Mouse (Mus musculus) lung, postnatal 10 days (tissue): Measurements from ENCODE around the gene Gad2.
"Not testable (repeated sequence)": the region's sequence is repeated elsewhere in the genome, so short reads cannot be mapped to it uniquely, and the experiment has no call there.

Experiments
- DNase-seq: peaks from one replicate; pipeline ENCODE4 v3.0.0; 2021

The Gad2 gene

GRCm38 (mm10) chr2:22621828-22622731 lies at the start of gene Gad2:
Gene Gad2, plus strand, starts transcription at chr2:22622205.
- DNase-seq, result no peak

GRCm38 (mm10) chr2:22587469-22588169 lies 34.4 kb upstream of the Gad2 start:
- not testable (repeated sequence) for DNase-seq

GRCm38 (mm10) chr2:22588170-22588541 lies 33.8 kb upstream of the Gad2 start:
- not testable (repeated sequence) for DNase-seq

- DNase-seq, result not testable (repeated sequence)
These were observed 33.2 kb upstream of the Gad2 start for GRCm38 (mm10) chr2:22588673-22589381.

- DNase-seq, result not testable (repeated sequence)
These were observed 32.4 kb upstream of the Gad2 start for GRCm38 (mm10) chr2:22589382-22590205.

- no peak for DNase-seq
These were observed 31.9 kb upstream of the Gad2 start for GRCm38 (mm10) chr2:22590206-22590490.

GRCm38 (mm10) chr2:22617951-22618350 lies 4.1 kb upstream of the Gad2 start:
- DNase-seq, result no peak

GRCm38 (mm10) chr2:22619416-22619815 lies 2.6 kb upstream of the Gad2 start:
- no peak for DNase-seq

- DNase-seq, result no peak
These were observed 2.0 kb upstream of the Gad2 start for GRCm38 (mm10) chr2:22620030-22620429.

- DNase-seq, result no peak
These were observed 1.5 kb upstream of the Gad2 start for GRCm38 (mm10) chr2:22620534-22620933.

- DNase-seq, result no peak
These were observed 802 bp upstream of the Gad2 start for GRCm38 (mm10) chr2:22620978-22621827.

- DNase-seq, result no peak
These were observed 1.4 kb downstream of the Gad2 start for GRCm38 (mm10) chr2:22623111-22624070.

- DNase-seq, result no peak
These were observed 2.4 kb downstream of the Gad2 start for GRCm38 (mm10) chr2:22624188-22624975.

- DNase-seq, result no peak
These were observed 3.3 kb downstream of the Gad2 start for GRCm38 (mm10) chr2:22625096-22625960.

GRCm38 (mm10) chr2:22627147-22627666 lies 5.2 kb downstream of the Gad2 start:
- DNase-seq, result no peak

- DNase-seq, result no peak
These were observed 5.9 kb downstream of the Gad2 start for GRCm38 (mm10) chr2:22627819-22628432.

GRCm38 (mm10) chr2:22634766-22635165 lies 12.8 kb downstream of the Gad2 start:
- peak; percentile 5 for DNase-seq

GRCm38 (mm10) chr2:22646134-22646533 lies 24.1 kb downstream of the Gad2 start:
- DNase-seq, result no peak
